8 mouse cellular contexts compared by ENCODE assay signal in genomic region chr10:67548261-67548854, GRCm38 (mm10). TPM values are rescaled to one million over a fixed set of nuclear protein-coding genes. Genes with fewer than 3 reads are reported as not detected.
DNase-seq lines count a peak whose midpoint lies in the region; ATAC-seq and TF ChIP-seq lines count a peak whose summit lies in the region.

No protein-coding gene starts in this region.

- peak; percentile 15; the same call in 1 of the 2 replicates for ATAC-seq in neutrophil, adult 5-6 weeks (ENCODE audit: extremely low read depth, insufficient number of reproducible peaks, low FRiP score, poor library complexity, severe bottlenecking)

- no peak for TF ChIP-seq CTCF in left cerebral cortex, adult 2 months (IDR thresholded peaks at IDR 0.05)
- TF ChIP-seq CTCF in kidney, adult 2 months (conservative IDR thresholded peaks at IDR 0.05; ENCODE audit: insufficient read depth, insufficient read length, low read depth, low read length): no peak
- TF ChIP-seq CTCF in lung, adult 2 months (IDR thresholded peaks at IDR 0.05; ENCODE audit: insufficient read depth, low read length): no peak

- no peaks in the 10 kb centered on the region for H3K36me3 ChIP-seq in kidney, adult 2 months (ENCODE audit: control insufficient read depth, insufficient read depth, low read length)

- peaks cover 3% of the 10 kb centered on the region; the same call in 1 of the 2 replicates for H3K4me1 ChIP-seq in kidney, adult 2 months (ENCODE audit: control insufficient read depth, insufficient read depth, low read length)
- peaks cover 8% of the 10 kb centered on the region; the same call in 1 of the 2 replicates for H3K4me1 ChIP-seq in lung, adult 2 months (ENCODE audit: control insufficient read depth, insufficient read depth, low read length)

- no peak for DNase-seq in left cerebral cortex, adult 2 months (ENCODE audit: extremely low spot score in 1 of 2, low spot score in 2 of 2)
- no peak for DNase-seq in left cerebral cortex, postnatal 4 days
- DNase-seq in adrenal gland, postnatal 25 days: peak; percentile 16
- DNase-seq in frontal cortex, postnatal 14 days (ENCODE audit: low spot score in 2 of 2): peak; percentile 57
- peak; percentile 66 for DNase-seq in kidney, adult 2 months
- DNase-seq in lung, adult 2 months: no peak
- DNase-seq in yolk sac, embryonic 10.5 days (ENCODE audit: low spot score): peak; percentile 73

- TF ChIP-seq POLR2A in kidney, adult 2 months (IDR thresholded peaks at IDR 0.05; ENCODE audit: low read depth, low read length): no peak
- TF ChIP-seq POLR2A in lung, adult 2 months (IDR thresholded peaks at IDR 0.05; ENCODE audit: borderline replicate concordance, extremely low read depth, low read depth, low read length): no peak

- H3K27ac ChIP-seq in left cerebral cortex, adult 2 months: peak overlapping the region; percentile 99
- peak overlapping the region; percentile 94 for H3K27ac ChIP-seq in kidney, adult 2 months (ENCODE audit: insufficient read depth, low read depth, low read length)

- WGBS in kidney, adult 2 months: under 1% methylated on average over 73 of the region's 73 CpGs
- under 1% methylated on average over 73 of the region's 73 CpGs for WGBS in lung, adult 2 months

- intact Hi-C loops in left cerebral cortex, adult 2 months (cut with DNase I): no loop called here
- intact Hi-C loops in left cerebral cortex, postnatal 4 days (cut with DNase I): loop anchor here (5.0 kb wide), 1 partner anchor 309 kb away; no protein-coding TSS in a partner anchor

- no peaks in the 10 kb centered on the region for H3K27me3 ChIP-seq in kidney, adult 2 months (replicated peaks; ENCODE audit: control insufficient read depth, insufficient read depth, low read length)

- peak overlapping the region; percentile 97 for H3K4me3 ChIP-seq in left cerebral cortex, adult 2 months
- peak overlapping the region; percentile 58 for H3K4me3 ChIP-seq in kidney, adult 2 months (ENCODE audit: insufficient read depth, low read depth, low read length)
- H3K4me3 ChIP-seq in lung, adult 2 months (replicated peaks; ENCODE audit: extremely low read depth, low read depth, low read length): peak overlapping the region; percentile 64

RNA-seq across cellular contexts. Expression of gene Ado, which starts 0.4 kb away (rescaled TPM):
- 10 to 100 TPM; 36.6 to 37.7 TPM for total RNA-seq in left cerebral cortex, adult 2 months (2021)
- total RNA-seq in left cerebral cortex, postnatal 4 days (2021): 10 to 100 TPM; 44.5 to 48.3 TPM
- 31.5 and 31.7 TPM in 2 replicates for total RNA-seq in adrenal gland, postnatal 25 days (2021)
- polyA plus RNA-seq in kidney, adult 2 months (2012; rRNA removed): 7.7 and 10.1 TPM in 2 replicates
- 11.6 and 14.1 TPM in 2 replicates for polyA plus RNA-seq in lung, adult 2 months (2012; rRNA removed)
- total RNA-seq in neutrophil, adult 5-6 weeks (2017): 12.9 and 15.0 TPM in 2 replicates

RNA-seq across cellular contexts. Expression of gene Egr2, which starts 13.1 kb away (rescaled TPM):
- total RNA-seq in left cerebral cortex, adult 2 months (2021): 10 to 100 TPM; 14.2 to 30.7 TPM
- 1 to 10 TPM; 2.4 to 4.1 TPM for total RNA-seq in left cerebral cortex, postnatal 4 days (2021)
- total RNA-seq in adrenal gland, postnatal 25 days (2021): 0.39 and 1.5 TPM in 2 replicates
- 0.57 and 1.8 TPM in 2 replicates for polyA plus RNA-seq in kidney, adult 2 months (2012; rRNA removed)
- polyA plus RNA-seq in lung, adult 2 months (2012; rRNA removed): 12.8 and 13.1 TPM in 2 replicates
- 2.6 and 3.2 TPM in 2 replicates for total RNA-seq in neutrophil, adult 5-6 weeks (2017)

Comparison
In these comparisons a context has a peak if more than half of its experiments do, and no peak if none do; other contexts are left out.
1. DNase-seq: peak in adrenal gland, postnatal 25 days (single experiment), frontal cortex, postnatal 14 days (2 of 2), kidney, adult 2 months (single experiment) and yolk sac, embryonic 10.5 days (single experiment); none in left cerebral cortex, adult 2 months (0 of 2), left cerebral cortex, postnatal 4 days (single experiment) and lung, adult 2 months (single experiment).
2. Peak in every context shown above with its lines, with median percentiles within 50 percentile points of each other: H3K4me3 ChIP-seq.